Mouse (Mus musculus): ENCODE data around the gene Ccnd2.

Ccnd2 gene

GRCm38 (mm10) chr6:127148526-127149302, 3.3 kb downstream of the Ccnd2 start:
- DNase-seq = peak; percentile 53 to 55

GRCm38 (mm10) chr6:127147665-127148064, 4.3 kb downstream of the Ccnd2 start:
- DNase-seq = peak; percentile 96 to 97

- peak; percentile 43 to 47 for DNase-seq
Observed at GRCm38 (mm10) chr6:127146322-127146947, 5.6 kb downstream of the Ccnd2 start.

- DNase-seq = no peak
Observed at GRCm38 (mm10) chr6:127145464-127146190, 6.4 kb downstream of the Ccnd2 start.

- DNase-seq = peak; percentile 39 to 46
Observed at GRCm38 (mm10) chr6:127143576-127144288, 8.3 kb downstream of the Ccnd2 start.

- DNase-seq = no peak
Observed at GRCm38 (mm10) chr6:127143124-127143520, 8.9 kb downstream of the Ccnd2 start.

GRCm38 (mm10) chr6:127142154-127143123, 9.6 kb downstream of the Ccnd2 start:
- peak; percentile 77 to 83 for DNase-seq

GRCm38 (mm10) chr6:127138962-127139361, 13.0 kb downstream of the Ccnd2 start:
- no peak for DNase-seq

GRCm38 (mm10) chr6:127133433-127134245, 18.4 kb downstream of the Ccnd2 start:
- peak; percentile 86 to 90 for DNase-seq

- DNase-seq = peak in 1 of 2 experiments; percentile 50
Observed at GRCm38 (mm10) chr6:127132719-127133118, 19.3 kb downstream of the Ccnd2 start.

- peak; percentile 58 for DNase-seq
Observed at GRCm38 (mm10) chr6:127131946-127132345, 20.0 kb downstream of the Ccnd2 start.

GRCm38 (mm10) chr6:127130377-127130776, 21.6 kb downstream of the Ccnd2 start:
- peak; percentile 67 to 74 for DNase-seq

- DNase-seq = no peak
Observed at GRCm38 (mm10) chr6:127129659-127130058, 22.3 kb downstream of the Ccnd2 start.

GRCm38 (mm10) chr6:127123506-127123905, 28.5 kb downstream of the Ccnd2 start:
- DNase-seq = no peak

GRCm38 (mm10) chr6:127122996-127123395, 29.0 kb downstream of the Ccnd2 start:
- no peak for DNase-seq

- peak; percentile 65 to 71 for DNase-seq
Observed at GRCm38 (mm10) chr6:127122221-127122806, 29.7 kb downstream of the Ccnd2 start.

- DNase-seq = peak; percentile 85 to 90
Observed at GRCm38 (mm10) chr6:127114753-127115456, 37.1 kb downstream of the Ccnd2 start.

GRCm38 (mm10) chr6:127109402-127109930, 42.5 kb downstream of the Ccnd2 start, which contains the start of gene Tigar:
Gene Tigar, minus strand, starts transcription at chr6:127109557.
- DNase-seq = peak; percentile 98 to 99
